Mouse (Mus musculus): ENCODE results near the gene Smc2. TPM values are rescaled to one million over a fixed set of nuclear protein-coding genes. Genes with fewer than 3 reads are reported as not detected.
"Not testable (repeated sequence)": the region's sequence is repeated elsewhere in the genome, so short reads cannot be mapped to it uniquely, and the experiment has no call there.

The Smc2 gene
- 10 to 100 TPM in 1 of 2 experiments, 1 to 10 TPM in 1; 9.5 to 11.1 TPM for total RNA-seq (2021)
- long read RNA-seq, experiment 1, partial matches to known transcripts = 4 of 4 reads
- long read RNA-seq, experiment 1, other reads (novel, unspliced or antisense) = 0 of 4 reads
- long read RNA-seq, experiment 2 = 0 reads

GRCm38 (mm10) chr4:52438886-52439664 is at the start of gene Smc2:
Gene Smc2 (plus strand): TSS chr4:52439243.
- DNase-seq = peak; percentile 95 to 98

GRCm38 (mm10) chr4:52411587-52411986 is 27.5 kb upstream of the Smc2 start:
- no peak for DNase-seq

DNA sequence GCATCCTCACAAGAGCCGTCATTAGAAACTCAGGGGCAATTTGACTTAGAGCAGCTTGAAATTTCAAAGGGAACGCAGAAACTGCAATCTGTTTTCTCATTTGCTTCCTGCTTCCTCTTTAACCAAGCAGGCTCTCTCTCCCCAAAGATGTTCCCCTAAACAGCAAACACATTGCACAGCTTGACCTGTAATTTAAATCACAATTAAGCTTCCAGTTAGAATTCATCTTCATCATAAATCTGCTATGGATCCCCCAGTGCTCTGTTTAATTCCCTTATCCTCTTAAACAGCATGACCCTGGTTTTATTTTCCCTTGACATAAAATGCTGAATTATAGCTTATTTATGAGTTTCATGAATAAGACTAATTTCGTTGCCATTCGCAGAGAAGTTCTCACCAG is 15.4 kb upstream of the Smc2 start:
- DNase-seq = no peak

- peak in 1 of 2 experiments; percentile 8 for DNase-seq
These were observed 9.5 kb upstream of the Smc2 start for GRCm38 (mm10) chr4:52429310-52430198.

DNA sequence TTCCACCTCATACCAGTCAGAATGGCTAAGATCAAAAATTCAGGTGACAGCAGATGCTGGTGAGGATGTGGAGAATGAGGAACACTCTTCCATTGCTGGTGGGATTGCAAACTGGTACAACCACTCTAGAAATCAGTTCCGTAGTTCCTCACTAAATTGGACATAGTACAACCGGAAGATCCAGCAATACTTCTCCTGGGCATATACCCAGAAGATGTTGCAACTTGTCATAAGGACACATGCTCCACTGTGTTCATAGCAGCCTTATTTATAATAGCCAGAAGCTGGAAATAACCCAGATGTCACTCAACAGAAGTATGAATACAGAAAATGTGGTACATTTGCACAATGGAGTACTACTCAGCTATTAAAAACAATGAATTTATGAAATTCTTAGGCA is 3.5 kb upstream of the Smc2 start:
- not testable (repeated sequence) for DNase-seq

DNA sequence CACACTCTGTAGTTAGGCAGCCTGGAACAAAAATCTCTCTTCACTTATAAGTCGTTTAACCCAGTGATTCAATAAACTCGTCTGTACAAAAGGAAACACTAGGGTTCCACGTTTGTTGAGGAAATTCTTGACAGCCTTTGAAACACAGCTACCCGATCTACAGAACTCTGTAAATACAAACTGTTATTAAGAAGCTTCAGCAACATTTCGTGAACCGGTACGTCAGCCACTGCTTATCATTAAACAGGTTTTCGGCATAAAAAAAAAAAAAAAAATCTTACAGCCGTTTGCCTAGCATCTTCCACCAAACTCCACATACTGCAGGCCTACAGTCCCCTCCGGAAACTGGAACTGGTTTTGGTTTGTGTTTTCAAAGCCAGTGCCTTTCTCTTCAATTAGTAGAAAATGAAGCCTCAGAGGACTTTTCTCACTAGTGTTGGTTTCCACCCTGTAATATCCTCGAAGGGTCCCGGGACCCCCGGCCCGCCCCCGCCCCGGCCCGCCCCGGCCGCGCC is 615 bp upstream of the Smc2 start:
- DNase-seq = no peak

GRCm38 (mm10) chr4:52459726-52460125 is 20.7 kb downstream of the Smc2 start:
- no peak for DNase-seq

- DNase-seq = no peak
These were observed 22.3 kb downstream of the Smc2 start for GRCm38 (mm10) chr4:52461321-52461720.

- no peak for DNase-seq
These were observed 34.4 kb downstream of the Smc2 start for GRCm38 (mm10) chr4:52473431-52473830.

DNA sequence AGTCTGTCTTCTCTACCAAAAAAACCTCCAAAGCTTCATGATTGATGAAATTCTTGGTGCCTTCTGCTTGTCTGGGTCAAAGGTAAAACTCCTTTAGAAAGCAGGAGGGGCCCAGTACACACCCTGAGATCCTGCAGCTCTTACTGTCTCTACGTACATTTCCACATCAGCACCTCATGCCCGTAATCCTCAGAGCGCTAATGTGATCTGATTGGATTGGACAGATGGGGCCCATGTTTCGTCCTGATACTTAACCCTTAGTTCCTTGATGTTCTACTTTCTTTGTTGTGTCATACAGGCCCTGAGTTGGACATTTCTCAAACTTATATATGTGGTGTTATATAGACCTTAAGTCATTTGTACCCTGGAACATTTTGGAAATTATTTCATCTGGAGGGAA is 48.4 kb downstream of the Smc2 start:
- no peak for DNase-seq

DNA sequence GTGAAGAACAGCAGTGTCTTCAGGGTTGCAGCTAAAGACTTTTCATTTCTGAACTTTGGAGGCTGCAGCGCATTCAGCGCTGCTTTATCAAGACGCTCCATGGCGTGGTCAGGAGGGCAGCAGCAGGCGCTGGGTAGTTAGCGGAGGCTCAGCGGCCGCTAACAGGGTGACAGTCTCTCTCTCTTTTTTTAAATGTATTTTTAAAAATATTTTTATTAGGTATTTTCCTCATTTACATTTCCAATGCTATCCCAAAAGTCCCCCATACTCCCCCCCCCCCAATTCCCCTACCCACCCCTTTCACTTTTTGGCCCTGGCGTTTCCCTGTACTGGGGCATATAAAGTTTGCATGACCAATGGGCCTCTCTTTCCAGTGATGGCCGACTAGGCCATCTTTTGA is 58.1 kb downstream of the Smc2 start, which contains the start of gene Vma21-ps:
Gene Vma21-ps, minus strand, starts transcription at position 101 of the 400 bp plus-strand sequence.
- DNase-seq = not testable (repeated sequence)

GRCm38 (mm10) chr4:52517580-52517979 is 78.5 kb downstream of the Smc2 start:
- no peak for DNase-seq

DNA sequence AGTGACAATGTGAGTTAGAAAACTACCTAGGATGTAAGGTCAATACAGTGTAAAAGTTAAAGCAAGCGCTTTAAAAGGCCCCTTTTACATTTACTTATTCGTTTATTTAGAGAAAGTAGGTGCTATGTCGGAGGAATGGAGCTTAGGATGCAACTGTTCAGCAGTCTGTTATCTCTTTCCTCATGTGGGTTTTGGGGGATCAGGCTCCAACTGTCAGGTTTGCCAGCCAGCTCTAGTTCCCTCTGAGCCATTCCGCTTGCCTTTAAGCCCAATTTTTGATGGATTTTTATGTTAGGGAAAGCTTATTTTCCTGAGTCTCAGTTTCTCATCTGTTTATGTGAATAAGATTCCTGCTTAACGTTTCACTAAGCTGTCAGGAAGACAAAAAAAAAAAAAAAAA is 80.3 kb downstream of the Smc2 start:
- no peak for DNase-seq

DNA sequence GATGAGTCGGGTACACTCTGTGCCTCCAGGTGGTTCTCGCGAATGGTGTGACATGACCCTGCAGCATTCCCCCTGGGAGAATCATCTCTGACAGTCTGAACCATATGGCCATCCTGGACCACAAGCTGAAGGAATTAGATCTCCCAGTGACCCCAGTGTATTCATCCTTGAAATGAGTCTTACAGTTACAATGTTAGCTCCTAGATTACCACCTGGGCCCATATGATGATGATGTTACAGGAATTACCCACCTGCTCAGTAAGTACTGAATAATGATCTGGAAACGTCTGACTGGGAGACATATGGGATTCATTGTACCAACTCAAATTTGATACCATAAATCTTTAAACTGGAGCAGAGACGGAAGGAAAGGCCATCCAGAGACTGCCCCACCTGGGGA is 87.4 kb downstream of the Smc2 start:
- no peak for DNase-seq

- DNase-seq = no peak
These were observed 91.6 kb downstream of the Smc2 start for GRCm38 (mm10) chr4:52530636-52531035.

Other genes starting within 250 kb of the Smc2 start
- gene Vma21-ps, start 58.0 kb downstream of the Smc2 start, total RNA-seq (2021) = not detected
- not detected for gene Toporsl, start 157.0 kb downstream of the Smc2 start, total RNA-seq (2021)

Data from adrenal gland, postnatal 36 days (tissue).